Comparison of ENCODE assay signal across 8 mouse cellular contexts in genomic region chr4:136249780-136250179, GRCm38 (mm10). TPM values are rescaled to one million over a fixed set of nuclear protein-coding genes. Genes with fewer than 3 reads are reported as not detected.
DNase-seq lines count a peak whose midpoint lies in the region; ATAC-seq and TF ChIP-seq lines count a peak whose summit lies in the region.

No protein-coding gene starts in this region.

- H3K27me3 ChIP-seq in embryonic facial prominence, embryonic 13.5 days, result peaks cover 78% of the 10 kb centered on the region
- H3K27me3 ChIP-seq in embryonic facial prominence, embryonic 10.5 days (replicated peaks; ENCODE audit: low read depth, poor library complexity, severe bottlenecking), result peaks cover 86% of the 10 kb centered on the region
- no peaks in the 10 kb centered on the region for H3K27me3 ChIP-seq in kidney, adult 2 months (replicated peaks; ENCODE audit: control insufficient read depth, insufficient read depth, low read length)

- no peak for TF ChIP-seq POLR2A in kidney, adult 2 months (IDR thresholded peaks at IDR 0.05; ENCODE audit: low read depth, low read length)

- no peak for TF ChIP-seq CTCF in gastrocnemius, adult 2 months (IDR thresholded peaks at IDR 0.05)
- no peak for TF ChIP-seq CTCF in kidney, adult 2 months (conservative IDR thresholded peaks at IDR 0.05; ENCODE audit: insufficient read depth, insufficient read length, low read depth, low read length)

- no peak for DNase-seq in embryonic facial prominence, embryonic 10.5 days (ENCODE audit: low spot score)
- DNase-seq in gastrocnemius, adult 2 months, result peak; percentile 89
- peak; percentile 88 for DNase-seq in kidney, adult 2 months
- DNase-seq in lung, postnatal 4 days, result peak; percentile 80 to 88
- no peak for DNase-seq in cerebellum, adult 8-10 months
- DNase-seq in thymus, postnatal 36 days, result no peak

- no peak for ATAC-seq in embryonic facial prominence, embryonic 13.5 days (ENCODE audit: insufficient number of reproducible peaks, insufficient read depth, low FRiP score, low TSS enrichment, low read depth)
- ATAC-seq in erythroblast, adult 5-6 weeks (replicated peaks; ENCODE audit: low FRiP score, poor library complexity, severe bottlenecking), result no peak

- 27% methylated on average over 9 of the region's 9 CpGs for WGBS in embryonic facial prominence, embryonic 13.5 days
- 36% methylated on average over 9 of the region's 9 CpGs for WGBS in embryonic facial prominence, embryonic 10.5 days
- 33% methylated on average over 9 of the region's 9 CpGs for WGBS in kidney, adult 2 months

- no peak overlapping the region for H3K9ac ChIP-seq in embryonic facial prominence, embryonic 13.5 days

- no peak overlapping the region for H3K27ac ChIP-seq in embryonic facial prominence, embryonic 13.5 days
- no peak overlapping the region for H3K27ac ChIP-seq in embryonic facial prominence, embryonic 10.5 days (replicated peaks)
- peak overlapping the region; percentile 99 for H3K27ac ChIP-seq in gastrocnemius, adult 2 months
- peak overlapping the region; percentile 36; the same call in 1 of the 2 replicates for H3K27ac ChIP-seq in kidney, adult 2 months (ENCODE audit: insufficient read depth, low read depth, low read length)

- H3K4me3 ChIP-seq in embryonic facial prominence, embryonic 13.5 days, result peak overlapping the region; percentile 54; the same call in 1 of the 2 replicates
- H3K4me3 ChIP-seq in embryonic facial prominence, embryonic 10.5 days, result no peak overlapping the region
- peak overlapping the region; percentile 94 for H3K4me3 ChIP-seq in gastrocnemius, adult 2 months
- peak overlapping the region; percentile 6; the same call in 1 of the 2 replicates for H3K4me3 ChIP-seq in kidney, adult 2 months (ENCODE audit: insufficient read depth, low read depth, low read length)

- H3K36me3 ChIP-seq in embryonic facial prominence, embryonic 13.5 days, result no peaks in the 10 kb centered on the region; the same call in 1 of the 2 replicates
- H3K36me3 ChIP-seq in embryonic facial prominence, embryonic 10.5 days (replicated peaks), result no peaks in the 10 kb centered on the region
- no peaks in the 10 kb centered on the region for H3K36me3 ChIP-seq in kidney, adult 2 months (ENCODE audit: control insufficient read depth, insufficient read depth, low read length)

- H3K4me2 ChIP-seq in embryonic facial prominence, embryonic 13.5 days, result no peak overlapping the region

- H3K9me3 ChIP-seq in embryonic facial prominence, embryonic 13.5 days, result no peaks in the 10 kb centered on the region
- H3K9me3 ChIP-seq in embryonic facial prominence, embryonic 10.5 days, result no peaks in the 10 kb centered on the region

- intact Hi-C loops in gastrocnemius, adult 2 months (cut with DNase I), result no loop called here

- peaks cover 45% of the 10 kb centered on the region for H3K4me1 ChIP-seq in embryonic facial prominence, embryonic 13.5 days
- peaks cover 44% of the 10 kb centered on the region for H3K4me1 ChIP-seq in embryonic facial prominence, embryonic 10.5 days
- H3K4me1 ChIP-seq in kidney, adult 2 months (ENCODE audit: control insufficient read depth, insufficient read depth, low read length), result peaks cover 18% of the 10 kb centered on the region; the same call in 1 of the 2 replicates

RNA-seq across cellular contexts. Expression of gene Tcea3, which starts 2.3 kb away (rescaled TPM):
- polyA plus RNA-seq in embryonic facial prominence, embryonic 13.5 days (2015; fragmentation: Nextera tagmentation; extraction: Ambion mirVana), result 3.6 and 7.3 TPM in 2 replicates
- polyA plus RNA-seq in embryonic facial prominence, embryonic 10.5 days (2016; fragmentation: Nextera tagmentation; extraction: Ambion mirVana), result 0.83 and 0.97 TPM in 2 replicates
- 100 to 1,000 TPM; 344 to 373 TPM for total RNA-seq in gastrocnemius, adult 2 months (2021)
- 29.9 and 50.8 TPM in 2 replicates for polyA plus RNA-seq in kidney, adult 2 months (2012; rRNA removed)
- total RNA-seq in erythroblast, adult 5-6 weeks (2015; ENCODE audit: low replicate concordance), result not detected in 2 replicates
- not detected in 2 replicates for total RNA-seq in erythroblast, adult 5-6 weeks (2017; ENCODE audit: low replicate concordance)

RNA-seq across cellular contexts. Expression of gene Zfp46, which starts 34.7 kb away (rescaled TPM):
- 25.2 and 30.5 TPM in 2 replicates for polyA plus RNA-seq in embryonic facial prominence, embryonic 13.5 days (2015; fragmentation: Nextera tagmentation; extraction: Ambion mirVana)
- polyA plus RNA-seq in embryonic facial prominence, embryonic 10.5 days (2016; fragmentation: Nextera tagmentation; extraction: Ambion mirVana), result 24.2 and 26.2 TPM in 2 replicates
- total RNA-seq in gastrocnemius, adult 2 months (2021), result 10 to 100 TPM; 21.0 to 36.7 TPM
- polyA plus RNA-seq in kidney, adult 2 months (2012; rRNA removed), result 10.7 and 10.9 TPM in 2 replicates
- total RNA-seq in erythroblast, adult 5-6 weeks (2015; ENCODE audit: low replicate concordance), result 2.5 and 2.7 TPM in 2 replicates
- 2.8 and 7.0 TPM in 2 replicates for total RNA-seq in erythroblast, adult 5-6 weeks (2017; ENCODE audit: low replicate concordance)

RNA-seq across cellular contexts. Expression of gene Asap3, which starts 43.6 kb away (rescaled TPM):
- polyA plus RNA-seq in embryonic facial prominence, embryonic 13.5 days (2015; fragmentation: Nextera tagmentation; extraction: Ambion mirVana), result 10.9 and 11.6 TPM in 2 replicates
- polyA plus RNA-seq in embryonic facial prominence, embryonic 10.5 days (2016; fragmentation: Nextera tagmentation; extraction: Ambion mirVana), result 4.2 and 5.3 TPM in 2 replicates
- 1 to 10 TPM; 1.5 to 2.5 TPM for total RNA-seq in gastrocnemius, adult 2 months (2021)
- polyA plus RNA-seq in kidney, adult 2 months (2012; rRNA removed), result 5.7 and 7.0 TPM in 2 replicates
- total RNA-seq in erythroblast, adult 5-6 weeks (2015; ENCODE audit: low replicate concordance), result 0.19 TPM in 1 of 2 replicates, not detected in the other
- total RNA-seq in erythroblast, adult 5-6 weeks (2017; ENCODE audit: low replicate concordance), result 0.43 TPM in 1 of 2 replicates, not detected in the other

Comparison
In these comparisons a context has a peak if more than half of its experiments do, and no peak if none do; other contexts are left out.
1. H3K27ac ChIP-seq: peak in gastrocnemius, adult 2 months (single experiment) and kidney, adult 2 months (single experiment); none in embryonic facial prominence, embryonic 13.5 days (single experiment) and embryonic facial prominence, embryonic 10.5 days (single experiment).
2. DNase-seq: peak in gastrocnemius, adult 2 months (single experiment), kidney, adult 2 months (single experiment) and lung, postnatal 4 days (2 of 2); none in embryonic facial prominence, embryonic 10.5 days (single experiment), cerebellum, adult 8-10 months (single experiment) and thymus, postnatal 36 days (0 of 2).